Mouse (Mus musculus) kidney, adult 2 months (tissue): ENCODE results near the gene Nudt15.

Experiments used
- CTCF ChIP-seq: fragments of 200-500 bp; conservative IDR thresholded peaks from 2 replicates; pipeline ENCODE4 v1.5.1; 2011; ENCODE audit warnings: low read depth, mild to moderate bottlenecking, control low read depth, low read length, moderate library complexity, mixed read lengths; ENCODE audit not compliant: insufficient read depth, insufficient read length
- POLR2A ChIP-seq: fragments of 200-500 bp; IDR thresholded peaks from one replicate; pipeline ENCODE4 v1.6.1; 2011; ENCODE audit warnings: low read depth, low read length, control low read depth

GRCm38 (mm10) chr14:73472205-73472604 lies 75.8 kb downstream of the Nudt15 start:
- TF ChIP-seq CTCF = no peak
- TF ChIP-seq POLR2A = no peak
